In the genomic region with DNA sequence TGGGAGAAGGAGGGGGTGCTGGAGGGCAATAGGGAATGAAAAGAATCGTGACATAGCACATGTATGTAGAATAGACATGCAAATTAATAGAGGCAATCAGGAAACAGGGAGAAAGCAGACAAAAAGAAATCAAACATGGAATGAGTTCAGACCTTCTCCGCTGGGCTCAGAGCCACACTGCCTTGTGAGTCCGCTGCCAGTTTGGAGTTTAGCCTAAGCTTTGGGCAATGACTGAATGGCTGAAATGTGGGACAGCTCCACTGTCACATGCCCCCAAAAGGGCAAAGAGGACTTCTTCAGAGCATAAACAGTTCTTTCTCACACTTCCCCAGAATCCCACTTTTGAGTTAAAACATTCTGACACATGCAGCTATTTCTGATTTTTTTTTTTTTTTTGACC, we compare ENCODE assay signal across 8 mouse cellular contexts.
A peak's percentile ranks its signal among the peaks of the same experiment; 100 is the strongest.
DNase-seq lines count a peak whose midpoint lies in the region; ATAC-seq and TF ChIP-seq lines count a peak whose summit lies in the region.

No protein-coding gene starts in this region.

- no peak for DNase-seq in midbrain, embryonic 10.5 days (ENCODE audit: low spot score)
- peak; percentile 53 to 70 for DNase-seq in cerebellum, postnatal 25 days
- DNase-seq in layer of hippocampus, adult 18-20 months (ENCODE audit: low spot score in 2 of 2) = peak; percentile 4 to 62
- DNase-seq in midbrain, embryonic 14.5 days = peak; percentile 59
- no peak for DNase-seq in stomach, postnatal 0 days (ENCODE audit: low spot score)
- DNase-seq in spleen, postnatal 14 days (ENCODE audit: low spot score in 2 of 2) = no peak

- no peaks in the 10 kb centered on the region for H3K27me3 ChIP-seq in midbrain, embryonic 10.5 days (ENCODE audit: low read depth, poor library complexity, severe bottlenecking)
- H3K27me3 ChIP-seq in midbrain, embryonic 13.5 days = no peaks in the 10 kb centered on the region
- no peaks in the 10 kb centered on the region for H3K27me3 ChIP-seq in midbrain, embryonic 14.5 days (ENCODE audit: control insufficient read depth, insufficient read depth, low read length)
- no peaks in the 10 kb centered on the region for H3K27me3 ChIP-seq in stomach, postnatal 0 days (ENCODE audit: control insufficient read depth, insufficient read depth, low read length)

- no peak overlapping the region for H3K9ac ChIP-seq in midbrain, embryonic 13.5 days (replicated peaks)
- no peak overlapping the region for H3K9ac ChIP-seq in midbrain, embryonic 14.5 days (replicated peaks; ENCODE audit: low read length)
- H3K9ac ChIP-seq in stomach, postnatal 0 days (ENCODE audit: low read length) = no peak overlapping the region

- no peak for TF ChIP-seq CTCF in stomach, postnatal 0 days (IDR thresholded peaks at IDR 0.05; ENCODE audit: low read depth)

- 80% methylated on average over 3 of the region's 3 CpGs for WGBS in midbrain, embryonic 10.5 days
- WGBS in midbrain, embryonic 13.5 days = 51% methylated on average over 3 of the region's 3 CpGs
- 44% methylated on average over 3 of the region's 3 CpGs for WGBS in midbrain, embryonic 14.5 days
- 67% methylated on average over 3 of the region's 3 CpGs for WGBS in stomach, postnatal 0 days

- no peak for ATAC-seq in midbrain, embryonic 13.5 days
- ATAC-seq in midbrain, embryonic 14.5 days (ENCODE audit: low FRiP score, low TSS enrichment) = no peak
- no peak for ATAC-seq in stomach, postnatal 0 days (ENCODE audit: low FRiP score, low TSS enrichment)
- ATAC-seq in erythroid progenitor cell, adult 5-6 weeks (replicated peaks; ENCODE audit: low FRiP score, poor library complexity, severe bottlenecking) = no peak

- H3K4me3 ChIP-seq in midbrain, embryonic 10.5 days = no peak overlapping the region
- H3K4me3 ChIP-seq in midbrain, embryonic 13.5 days (replicated peaks) = no peak overlapping the region
- no peak overlapping the region for H3K4me3 ChIP-seq in midbrain, embryonic 14.5 days (replicated peaks; ENCODE audit: low read depth, low read length)
- H3K4me3 ChIP-seq in stomach, postnatal 0 days (ENCODE audit: low read depth, low read length) = no peak overlapping the region

- H3K4me1 ChIP-seq in midbrain, embryonic 10.5 days = peaks cover 83% of the 10 kb centered on the region
- peaks cover 51% of the 10 kb centered on the region for H3K4me1 ChIP-seq in midbrain, embryonic 13.5 days (replicated peaks)
- peaks cover 41% of the 10 kb centered on the region for H3K4me1 ChIP-seq in midbrain, embryonic 14.5 days (ENCODE audit: control insufficient read depth, insufficient read depth, low read length)
- no peaks in the 10 kb centered on the region; the same call in 1 of the 2 replicates for H3K4me1 ChIP-seq in stomach, postnatal 0 days (replicated peaks; ENCODE audit: control insufficient read depth, insufficient read depth)

- H3K9me3 ChIP-seq in midbrain, embryonic 10.5 days (replicated peaks) = no peaks in the 10 kb centered on the region
- H3K9me3 ChIP-seq in midbrain, embryonic 13.5 days = no peaks in the 10 kb centered on the region
- no peaks in the 10 kb centered on the region for H3K9me3 ChIP-seq in midbrain, embryonic 14.5 days (ENCODE audit: control insufficient read depth, low read length)
- H3K9me3 ChIP-seq in stomach, postnatal 0 days (ENCODE audit: control insufficient read depth, low read length) = no peaks in the 10 kb centered on the region

- H3K27ac ChIP-seq in midbrain, embryonic 10.5 days (replicated peaks) = peak overlapping the region; percentile 33; the same call in 1 of the 2 replicates
- no peak overlapping the region for H3K27ac ChIP-seq in midbrain, embryonic 13.5 days
- H3K27ac ChIP-seq in midbrain, embryonic 14.5 days (replicated peaks; ENCODE audit: low read depth, low read length) = no peak overlapping the region
- no peak overlapping the region for H3K27ac ChIP-seq in stomach, postnatal 0 days (replicated peaks)

- no peak overlapping the region for H3K4me2 ChIP-seq in midbrain, embryonic 13.5 days (replicated peaks)
- no peak overlapping the region for H3K4me2 ChIP-seq in midbrain, embryonic 14.5 days (ENCODE audit: low read length)
- no peak overlapping the region for H3K4me2 ChIP-seq in stomach, postnatal 0 days (replicated peaks; ENCODE audit: low read depth)

- no peak for TF ChIP-seq EP300 in stomach, postnatal 0 days (optimal IDR thresholded peaks at IDR 0.05)

- H3K36me3 ChIP-seq in midbrain, embryonic 10.5 days = no peaks in the 10 kb centered on the region
- no peaks in the 10 kb centered on the region for H3K36me3 ChIP-seq in midbrain, embryonic 13.5 days
- H3K36me3 ChIP-seq in midbrain, embryonic 14.5 days (ENCODE audit: control insufficient read depth, insufficient read depth, low read length) = no peaks in the 10 kb centered on the region
- no peaks in the 10 kb centered on the region for H3K36me3 ChIP-seq in stomach, postnatal 0 days (ENCODE audit: control insufficient read depth, insufficient read depth, low read length)

Comparison
In these comparisons a context has a peak if more than half of its experiments do, and no peak if none do; other contexts are left out.
1. DNase-seq: peak in cerebellum, postnatal 25 days (2 of 2), layer of hippocampus, adult 18-20 months (2 of 2) and midbrain, embryonic 14.5 days (single experiment); none in midbrain, embryonic 10.5 days (single experiment), stomach, postnatal 0 days (single experiment) and spleen, postnatal 14 days (0 of 2).